ENCODE assay signal across 10 mouse cellular contexts in the genomic region with DNA sequence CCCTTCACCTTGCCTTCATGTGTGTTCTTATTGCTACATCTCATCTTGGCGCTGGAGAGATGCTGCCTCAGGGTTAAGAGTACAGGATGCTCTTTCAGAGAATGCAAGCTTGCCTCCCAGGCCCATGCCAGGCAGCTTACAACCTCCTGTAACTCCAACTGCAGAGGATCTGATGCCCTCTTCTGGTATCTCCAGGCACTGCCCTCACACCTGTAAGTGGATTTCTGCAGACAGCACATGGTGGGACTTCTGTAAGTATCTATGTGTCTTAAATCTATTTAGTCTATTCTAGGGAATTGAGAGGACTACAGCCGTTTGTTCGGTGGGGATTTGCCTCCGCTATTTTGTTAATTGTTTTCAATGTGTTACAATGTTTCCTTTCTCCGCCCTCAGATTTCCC. TPM values are rescaled to one million over a fixed set of nuclear protein-coding genes. Genes with fewer than 3 reads are reported as not detected.
DNase-seq lines count a peak whose midpoint lies in the region; TF ChIP-seq lines count a peak whose summit lies in the region.
"Had no signal": no experiment of that assay in that cellular context is flagged by ENCODE, and none has a peak within 500 bp of the region (broad histone marks: within the 10 kb centered on the region; RNA-seq: fewer than 3 reads in every experiment).

No protein-coding gene starts in this region.

- no peaks in the 10 kb centered on the region for H3K4me1 ChIP-seq in bone marrow, adult 2 months (ENCODE audit: control insufficient read depth, insufficient read depth, low read length)
- H3K4me1 ChIP-seq: hindbrain, embryonic 15.5 days; neural tube, embryonic 13.5 days had no signal

- intact Hi-C loops in heart, postnatal 25 days (cut with DNase I), result loop anchor here (1.0 to 5.0 kb wide), 3 partner anchors 44 to 104 kb away; no protein-coding TSS in a partner anchor
- intact Hi-C loops in left cerebral cortex, adult 2 months (cut with DNase I), result loop anchor here (2.0 to 5.0 kb wide), 3 partner anchors 41 to 318 kb away; no protein-coding TSS in a partner anchor

- no peak for TF ChIP-seq POLR2A in bone marrow, adult 2 months (IDR thresholded peaks at IDR 0.05; ENCODE audit: borderline replicate concordance, control insufficient read depth, low read depth, low read length)

- H3K27ac ChIP-seq in bone marrow, adult 2 months (ENCODE audit: control insufficient read depth, insufficient read depth, low read depth, low read length, poor library complexity), result no peak overlapping the region
- no peak overlapping the region for H3K27ac ChIP-seq in left cerebral cortex, adult 2 months
- H3K27ac ChIP-seq: hindbrain, embryonic 15.5 days; neural tube, embryonic 13.5 days had no signal

- TF ChIP-seq CTCF in bone marrow, adult 2 months (IDR thresholded peaks at IDR 0.05; ENCODE audit: control insufficient read depth, insufficient read depth, low read length), result peak; percentile 48; the same call in 1 of the 2 replicates
- TF ChIP-seq CTCF in left cerebral cortex, adult 2 months (IDR thresholded peaks at IDR 0.05), result peak; percentile 71

- DNase-seq in heart, adult 18-20 months, result peak; percentile 31 to 47
- DNase-seq in heart, postnatal 25 days (ENCODE audit: low spot score), result no peak
- DNase-seq in CD4-positive helper T cell, adult 2 months (ENCODE audit: low read depth, low spot score), result peak; percentile 74
- peak; percentile 10 to 31 for DNase-seq in frontal cortex, postnatal 14 days (ENCODE audit: low spot score in 2 of 2)
- peak; percentile 15 to 38 for DNase-seq in left cerebral cortex, adult 2 months (ENCODE audit: extremely low spot score in 1 of 2, low spot score in 2 of 2)
- peak; percentile 63 for DNase-seq in retina, embryonic 14.5 days (ENCODE audit: low spot score)
- peak; percentile 18 to 43 for DNase-seq in thymus, postnatal 10 days (ENCODE audit: low spot score in 2 of 2)

- no peak overlapping the region for H3K4me3 ChIP-seq in bone marrow, adult 2 months (replicated peaks; ENCODE audit: control insufficient read depth, low read depth, low read length)
- H3K4me3 ChIP-seq in left cerebral cortex, adult 2 months, result no peak overlapping the region
- H3K4me3 ChIP-seq: hindbrain, embryonic 15.5 days; neural tube, embryonic 13.5 days had no signal

- WGBS in bone marrow, adult 2 months, result 64% methylated on average over 5 of the region's 5 CpGs

RNA-seq across cellular contexts. Expression of gene Krt24, which starts 7.8 kb away (rescaled TPM):
- not detected for total RNA-seq in heart, adult 18-20 months (2021)
- not detected for total RNA-seq in heart, postnatal 25 days (2021)
- not detected in 2 replicates for polyA plus RNA-seq in bone marrow, adult 2 months (2011; ENCODE audit: insufficient read depth, insufficient read length, low replicate concordance, missing spikeins)
- total RNA-seq in left cerebral cortex, adult 2 months (2021), result not detected

RNA-seq across cellular contexts. Expression of gene Krt25, which starts 29.9 kb away (rescaled TPM):
- total RNA-seq in heart, adult 18-20 months (2021), result not detected
- total RNA-seq in heart, postnatal 25 days (2021), result not detected
- not detected in 2 replicates for polyA plus RNA-seq in bone marrow, adult 2 months (2011; ENCODE audit: insufficient read depth, insufficient read length, low replicate concordance, missing spikeins)
- not detected for total RNA-seq in left cerebral cortex, adult 2 months (2021)

RNA-seq across cellular contexts. Expression of gene Krt26, which starts 44.9 kb away (rescaled TPM):
- total RNA-seq in heart, adult 18-20 months (2021), result not detected
- total RNA-seq in heart, postnatal 25 days (2021), result not detected
- not detected in 2 replicates for polyA plus RNA-seq in bone marrow, adult 2 months (2011; ENCODE audit: insufficient read depth, insufficient read length, low replicate concordance, missing spikeins)
- not detected for total RNA-seq in left cerebral cortex, adult 2 months (2021)

RNA-seq across cellular contexts. Expression of gene Krt222, which starts 49.0 kb away (rescaled TPM):
- total RNA-seq in heart, adult 18-20 months (2021), result 10 to 100 TPM; 27.8 to 33.0 TPM
- 10 to 100 TPM; 32.6 to 39.1 TPM for total RNA-seq in heart, postnatal 25 days (2021)
- 0.95 TPM in 1 of 2 replicates, not detected in the other for polyA plus RNA-seq in bone marrow, adult 2 months (2011; ENCODE audit: insufficient read depth, insufficient read length, low replicate concordance, missing spikeins)
- total RNA-seq in left cerebral cortex, adult 2 months (2021), result 10 to 100 TPM; 31.1 to 32.0 TPM

RNA-seq across cellular contexts. Expression of gene Krt27, which starts 58.1 kb away (rescaled TPM):
- not detected for total RNA-seq in heart, adult 18-20 months (2021)
- total RNA-seq in heart, postnatal 25 days (2021), result not detected
- 2.6 TPM in 1 of 2 replicates, not detected in the other for polyA plus RNA-seq in bone marrow, adult 2 months (2011; ENCODE audit: insufficient read depth, insufficient read length, low replicate concordance, missing spikeins)
- not detected for total RNA-seq in left cerebral cortex, adult 2 months (2021)
